9 mouse cellular contexts compared by ENCODE assay signal in genomic region chr1:40380111-40380510, GRCm38 (mm10). TPM values are rescaled to one million over a fixed set of nuclear protein-coding genes. Genes with fewer than 3 reads are reported as not detected.
DNase-seq lines count a peak whose midpoint lies in the region; ATAC-seq and TF ChIP-seq lines count a peak whose summit lies in the region.
"Had no signal": no experiment of that assay in that cellular context is flagged by ENCODE, and none has a peak within 500 bp of the region (broad histone marks: within the 10 kb centered on the region; RNA-seq: fewer than 3 reads in every experiment).

No protein-coding gene starts in this region.

- ATAC-seq in cerebellum, adult (ENCODE audit: insufficient number of reproducible peaks, low FRiP score, low TSS enrichment), result no peak
- peak; percentile 71 for ATAC-seq in frontal cortex, adult (ENCODE audit: low TSS enrichment)

- H3K27ac ChIP-seq in layer of hippocampus, adult 2 months, result no peak overlapping the region
- H3K27ac ChIP-seq: limb, embryonic 13.5 days had no signal

- peak; percentile 6 to 30 for DNase-seq in cerebellum, adult 18-20 months
- DNase-seq in 3134 (ENCODE audit: extremely low read depth, insufficient read length, low spot score), result peak; percentile 57
- DNase-seq in adrenal gland, adult 18-20 months (ENCODE audit: low spot score in 2 of 2), result peak; percentile 45 to 60
- DNase-seq in layer of hippocampus, adult 2 months (ENCODE audit: low spot score in 2 of 2), result peak; percentile 69 to 81
- peak; percentile 74 for DNase-seq in lung, postnatal 25 days (ENCODE audit: low spot score)
- DNase-seq in spleen, postnatal 36 days (ENCODE audit: low spot score in 2 of 2), result peak; percentile 21 to 53

- peak; percentile 91 for TF ChIP-seq CTCF in layer of hippocampus, adult 2 months (conservative IDR thresholded peaks at IDR 0.05)

- no peak overlapping the region for H3K4me3 ChIP-seq in layer of hippocampus, adult 2 months
- H3K4me3 ChIP-seq: limb, embryonic 13.5 days had no signal

RNA-seq across cellular contexts. Expression of gene Il1rl1, which starts 49.3 kb away (rescaled TPM):
- 1 to 10 TPM in 1 of 2 experiments, under 1 TPM in 1; 0.40 to 1.1 TPM for total RNA-seq in adrenal gland, adult 18-20 months (2021)
- under 1 TPM in 1 of 2 experiments, not detected in 1; 0.10 TPM for total RNA-seq in layer of hippocampus, adult 2 months (2021)

RNA-seq across cellular contexts. Expression of gene Il1rl2, which starts 55.7 kb away (rescaled TPM):
- 1 to 10 TPM; 1.0 to 1.3 TPM for total RNA-seq in adrenal gland, adult 18-20 months (2021)
- total RNA-seq in layer of hippocampus, adult 2 months (2021), result under 1 TPM; 0.27 to 0.28 TPM

Comparison
In these comparisons a context has a peak if more than half of its experiments do, and no peak if none do; other contexts are left out.
1. DNase-seq: peak in every context shown above with its lines; median percentile 75 in layer of hippocampus, adult 2 months; 74 in lung, postnatal 25 days; 57 in 3134; 52 in adrenal gland, adult 18-20 months; 37 in spleen, postnatal 36 days; 18 in cerebellum, adult 18-20 months.